Mouse (Mus musculus) stomach, postnatal 0 days (tissue): ENCODE data around the gene Tmem18. TPM values are rescaled to one million over a fixed set of nuclear protein-coding genes. Genes with fewer than 3 reads are reported as not detected.
A peak's percentile ranks its signal among the peaks of the same experiment; 100 is the strongest.

ENCODE experiments used
- ATAC-seq: fragments of 200-750 bp; cut with Nextera tagmentation; 2 replicates; pipeline ENCODE4 v1.8.0; 2017; ENCODE audit not compliant: low FRiP score, low TSS enrichment
- DNase-seq: peaks from one replicate; pipeline ENCODE4 v3.0.0-alpha.2; 2016; ENCODE audit warnings: low spot score
- H3K27ac ChIP-seq: fragments of 300-500 bp; sonication (generic); replicated peaks from 2 replicates; pipeline ENCODE4 v1.5.1; 2014; ENCODE audit warnings: mild to moderate bottlenecking, control low read depth
- H3K27me3 ChIP-seq: fragments of 300-500 bp; sonication (generic); 2 replicates; pipeline ENCODE4 v1.6.1; 2014; ENCODE audit warnings: low read length; ENCODE audit not compliant: control insufficient read depth, insufficient read depth
- H3K36me3 ChIP-seq: fragments of 300-500 bp; sonication (generic); 2 replicates; pipeline ENCODE4 v1.6.1; 2014; ENCODE audit warnings: low read length, mixed read lengths; ENCODE audit not compliant: control insufficient read depth, insufficient read depth
- H3K4me1 ChIP-seq: fragments of 300-500 bp; sonication (generic); replicated peaks from 2 replicates; pipeline ENCODE4 v1.6.1; 2014; ENCODE audit warnings: antibody characterized with exemption; ENCODE audit not compliant: control insufficient read depth, insufficient read depth
- H3K4me2 ChIP-seq: fragments of 300-500 bp; sonication (generic); replicated peaks from 2 replicates; pipeline ENCODE4 v1.6.1; 2014; ENCODE audit warnings: low read depth, mild to moderate bottlenecking, control low read depth, moderate library complexity
- H3K4me3 ChIP-seq: fragments of 300-500 bp; sonication (generic); 2 replicates; pipeline ENCODE4 v1.5.1; 2014; ENCODE audit warnings: low read depth, low read length, control low read depth
- H3K9ac ChIP-seq: fragments of 300-500 bp; sonication (generic); 2 replicates; pipeline ENCODE4 v1.6.1; 2014; ENCODE audit warnings: mild to moderate bottlenecking, low read length, control low read depth, mixed read lengths
- H3K9me3 ChIP-seq: fragments of 300-500 bp; sonication (generic); 2 replicates; pipeline ENCODE4 v1.6.1; 2016; ENCODE audit warnings: low read length; ENCODE audit not compliant: control insufficient read depth
- CTCF ChIP-seq: IDR thresholded peaks from 2 replicates; pipeline ENCODE4 v1.5.1; 2016; ENCODE audit warnings: antibody characterized with exemption, low read depth, mild to moderate bottlenecking, moderate library complexity
- EP300 ChIP-seq: optimal IDR thresholded peaks from 2 replicates; pipeline ENCODE3; 2016; ENCODE audit warnings: antibody characterized with exemption
- WGBS: fragments of 180-500 bp; shearing (Covaris S2); extraction: QIAGEN DNeasy Blood & Tissue Kit; methylation state at CpG from one replicate; pipeline ENCODE4 v1.1.7; 2014; 5-methylcytosine and 5-hydroxymethylcytosine counted together
- polyA plus RNA-seq: library from polyadenylated mRNA; unstranded; fragments of >200 nt; fragmentation: Nextera tagmentation; extraction: Ambion mirVana; gene quantifications from 2 replicates; pipeline ENCODE4 v1.2.1, GENCODE M21; 2015

Gene Tmem18
- polyA plus RNA-seq, 1 experiment from 2014 or later, result 18.4 TPM

GRCm38 (mm10) chr12:30581277-30581676 is 2.9 kb upstream of the Tmem18 start:
- TF ChIP-seq EP300, result no peak
- TF ChIP-seq CTCF, result no peak

GRCm38 (mm10) chr12:30583586-30584355 is 455 bp upstream of the Tmem18 start:
- peak overlapping the region; percentile 90 for H3K4me2 ChIP-seq
- peak overlapping the region; percentile 90 for H3K27ac ChIP-seq
- H3K36me3 ChIP-seq, result peaks cover 6% of the 10 kb centered on the region; the same call in 1 of the 2 replicates
- peak overlapping the region; percentile 83 for H3K9ac ChIP-seq
- peak overlapping the region; percentile 62 for H3K4me3 ChIP-seq
- ATAC-seq, result peak; percentile 9; the same call in 1 of the 2 replicates
- TF ChIP-seq EP300, result no peak
- no peak for TF ChIP-seq CTCF
- DNase-seq, result no peak
- 16% methylated on average over 12 of the region's 12 CpGs for WGBS
- H3K4me1 ChIP-seq, result peaks cover 3% of the 10 kb centered on the region
- H3K27me3 ChIP-seq, result no peaks in the 10 kb centered on the region
- H3K9me3 ChIP-seq, result no peaks in the 10 kb centered on the region

More at GRCm38 (mm10) chr12:30581277-30581676, 2.9 kb upstream of the Tmem18 start:
- Histone ChIP-seq H3K4me3 (no peak overlapping the region), H3K4me2 (no peak overlapping the region), H3K36me3 (no peaks in the 10 kb centered on the region), H3K27ac (no peak overlapping the region), H3K27me3 (no peaks in the 10 kb centered on the region), H3K9ac (no peak overlapping the region), H3K4me1 (peaks cover 3% of the 10 kb centered on the region), H3K9me3 (no peaks in the 10 kb centered on the region)
- 85% methylated on average over 10 of the region's 10 CpGs for WGBS
- DNase-seq (no peak), ATAC-seq (no peak)

- Histone ChIP-seq H3K4me3 (peak overlapping the region; percentile 62), H3K36me3 (peaks cover 10% of the 10 kb centered on the region; the same call in 1 of the 2 replicates), H3K27ac (peak overlapping the region; percentile 90), H3K9me3 (no peaks in the 10 kb centered on the region), H3K9ac (peak overlapping the region; percentile 83), H3K4me1 (peaks cover 3% of the 10 kb centered on the region), H3K4me2 (peak overlapping the region; percentile 90), H3K27me3 (no peaks in the 10 kb centered on the region)
- no peak for ATAC-seq
- WGBS, result 5% methylated on average over 6 of the region's 6 CpGs
- DNase-seq, result no peak
- TF ChIP-seq CTCF (no peak), EP300 (no peak)
These were observed 637 bp downstream of the Tmem18 start for GRCm38 (mm10) chr12:30584863-30585262.

GRCm38 (mm10) chr12:30591832-30592231 is 7.6 kb downstream of the Tmem18 start:
- H3K4me3 ChIP-seq, result no peak overlapping the region
- H3K4me2 ChIP-seq, result no peak overlapping the region
- no peak for ATAC-seq
- no peaks in the 10 kb centered on the region for H3K27me3 ChIP-seq
- H3K4me1 ChIP-seq, result no peaks in the 10 kb centered on the region
- 90% methylated on average over 5 of the region's 5 CpGs for WGBS
- peaks cover 16% of the 10 kb centered on the region for H3K36me3 ChIP-seq
- no peak overlapping the region for H3K27ac ChIP-seq
- no peaks in the 10 kb centered on the region for H3K9me3 ChIP-seq
- TF ChIP-seq EP300 (no peak), CTCF (no peak)
- DNase-seq, result no peak
- H3K9ac ChIP-seq, result no peak overlapping the region

GRCm38 (mm10) chr12:30596818-30597407 is 12.7 kb downstream of the Tmem18 start:
- WGBS, result 33% methylated on average over 8 of the region's 8 CpGs
- Histone ChIP-seq H3K4me2 (no peak overlapping the region), H3K36me3 (no peaks in the 10 kb centered on the region), H3K4me3 (no peak overlapping the region), H3K9ac (no peak overlapping the region), H3K9me3 (no peaks in the 10 kb centered on the region), H3K4me1 (no peaks in the 10 kb centered on the region), H3K27me3 (no peaks in the 10 kb centered on the region), H3K27ac (no peak overlapping the region)
- ATAC-seq, result no peak
- DNase-seq, result peak; percentile 63
- TF ChIP-seq EP300 (no peak), CTCF (peak; percentile 98)

- no peak for TF ChIP-seq EP300
- no peak for TF ChIP-seq CTCF
- WGBS, result 40% methylated on average over 3 of the region's 3 CpGs
- DNase-seq, result no peak
- Histone ChIP-seq H3K4me2 (no peak overlapping the region), H3K36me3 (no peaks in the 10 kb centered on the region), H3K9ac (no peak overlapping the region), H3K4me1 (no peaks in the 10 kb centered on the region), H3K4me3 (no peak overlapping the region), H3K27ac (no peak overlapping the region), H3K27me3 (no peaks in the 10 kb centered on the region), H3K9me3 (no peaks in the 10 kb centered on the region)
- no peak for ATAC-seq
These were observed 14.7 kb downstream of the Tmem18 start for GRCm38 (mm10) chr12:30598955-30599354.
